Mouse (Mus musculus) layer of hippocampus, postnatal 36 days (tissue): ENCODE measurements around the gene Col9a1. TPM values are rescaled to one million over a fixed set of nuclear protein-coding genes. Genes with fewer than 3 reads are reported as not detected.
A peak's percentile ranks its signal among the peaks of the same experiment; 100 is the strongest.

Experiments
- DNase-seq, 2 experiments: peaks; one replicate each; pipeline ENCODE4 v3.0.0; 2022
- total RNA-seq, 2 experiments: library from RNA; stranded (reverse); gene quantifications; 2 replicates each; pipeline ENCODE4 v1.2.3; 2021

The Col9a1 gene
- total RNA-seq: under 1 TPM; 0.33 to 0.57 TPM

GRCm38 (mm10) chr1:24177224-24177851 is at the start of gene Col9a1:
Gene Col9a1 (plus strand): TSS chr1:24177610.
- DNase-seq: no peak

DNA sequence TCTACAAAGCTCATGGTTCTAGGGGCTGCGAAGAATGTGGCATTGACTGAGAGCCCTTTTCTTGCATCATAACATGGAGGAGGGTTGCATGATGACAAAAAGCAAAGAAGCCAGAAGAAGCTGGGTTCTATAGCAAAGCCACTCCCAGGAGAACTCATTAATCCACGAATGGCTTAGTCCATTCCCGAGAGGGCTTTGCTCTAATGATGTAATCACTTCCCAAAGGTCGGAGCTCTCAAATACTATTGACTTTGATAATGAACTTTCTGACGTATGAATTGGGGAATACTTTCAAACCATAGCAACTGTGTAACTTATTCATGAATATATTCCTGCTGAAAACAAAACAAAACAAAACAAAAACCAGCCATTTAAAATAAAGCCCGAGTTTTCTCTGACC is 49.5 kb upstream of the Col9a1 start:
- DNase-seq: no peak

DNA sequence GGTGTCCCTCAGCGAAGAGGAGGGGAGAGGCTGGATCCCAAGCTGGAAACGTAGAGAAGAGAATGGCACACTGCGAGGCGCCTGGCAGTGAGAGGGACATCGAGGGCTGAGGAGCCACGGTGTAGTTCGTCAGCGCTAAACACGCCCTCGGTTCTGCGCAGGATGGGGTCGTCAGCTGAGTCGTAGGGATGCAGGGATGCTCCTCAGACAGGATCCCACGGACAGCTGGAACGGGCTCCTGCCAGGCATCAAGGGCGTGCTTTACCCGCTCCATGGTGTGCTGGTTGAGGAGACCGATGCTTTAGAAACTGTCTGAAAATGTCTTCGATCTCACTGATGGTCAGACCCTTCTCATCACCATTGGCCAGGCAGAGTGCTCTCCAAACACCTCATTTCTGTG is 43.6 kb upstream of the Col9a1 start:
- DNase-seq: no peak

GRCm38 (mm10) chr1:24134792-24135191 is 42.6 kb upstream of the Col9a1 start:
- DNase-seq: no peak

GRCm38 (mm10) chr1:24137133-24137532 is 40.3 kb upstream of the Col9a1 start:
- peak; percentile 52 to 74 for DNase-seq

DNA sequence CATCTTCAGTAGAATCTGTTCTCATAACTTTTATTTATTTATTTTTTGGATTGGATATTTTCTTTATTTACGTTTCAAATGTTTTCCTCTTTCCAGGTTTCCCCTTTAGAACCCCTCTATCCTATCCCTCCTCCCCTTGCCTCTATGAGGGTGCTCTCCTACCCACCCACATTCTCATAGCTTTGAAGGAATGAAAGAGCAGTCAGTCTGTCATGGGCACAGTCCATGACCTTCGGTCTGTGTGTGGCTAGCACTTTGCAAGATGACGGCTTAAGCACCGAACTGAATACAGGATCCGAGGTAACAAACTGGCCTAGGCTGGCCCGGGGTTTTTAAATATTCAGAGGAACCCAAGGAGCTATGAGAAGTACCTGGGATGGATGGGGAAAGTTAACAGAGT is 36.9 kb upstream of the Col9a1 start:
- no peak for DNase-seq

GRCm38 (mm10) chr1:24143504-24143903 is 33.9 kb upstream of the Col9a1 start:
- DNase-seq: no peak

GRCm38 (mm10) chr1:24157751-24158150 is 19.7 kb upstream of the Col9a1 start:
- DNase-seq: no peak

- DNase-seq: no peak
Observed at GRCm38 (mm10) chr1:24169410-24169809, 8.0 kb upstream of the Col9a1 start.

DNA sequence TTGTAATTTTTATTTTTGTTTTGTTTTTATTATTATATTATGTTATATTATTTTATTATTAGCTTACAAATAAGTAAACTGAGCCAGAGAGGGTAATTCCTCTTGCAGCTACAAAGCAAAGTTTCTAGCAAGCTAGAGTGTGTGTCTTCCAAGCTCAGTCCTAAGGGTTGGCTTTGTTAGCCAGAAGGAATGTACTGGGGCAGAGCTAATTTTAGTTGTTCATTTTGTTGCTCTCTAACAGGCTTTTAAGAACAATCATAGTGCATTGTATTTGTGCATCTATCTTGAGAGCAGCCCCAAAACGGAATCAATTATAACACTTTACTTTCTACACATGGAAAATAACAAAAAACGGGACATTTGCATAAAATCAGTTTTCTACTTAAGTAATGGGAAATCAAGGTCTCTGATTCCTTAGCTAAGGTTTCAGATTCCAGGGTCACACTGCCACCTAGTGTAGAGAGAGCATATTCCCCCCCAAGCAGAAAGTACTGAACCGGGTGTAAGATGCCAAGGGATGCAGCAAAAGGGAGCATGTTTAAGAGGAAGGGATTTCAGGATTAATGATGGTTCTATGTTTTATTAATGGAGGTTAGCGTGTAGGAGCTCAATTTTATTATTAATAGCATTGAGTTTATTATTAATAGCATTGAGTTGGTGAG is 6.1 kb upstream of the Col9a1 start:
- DNase-seq: peak; percentile 13 to 40

- no peak for DNase-seq
Observed at GRCm38 (mm10) chr1:24171898-24172297, 5.5 kb upstream of the Col9a1 start.

GRCm38 (mm10) chr1:24172656-24173055 is 4.8 kb upstream of the Col9a1 start:
- no peak for DNase-seq

DNA sequence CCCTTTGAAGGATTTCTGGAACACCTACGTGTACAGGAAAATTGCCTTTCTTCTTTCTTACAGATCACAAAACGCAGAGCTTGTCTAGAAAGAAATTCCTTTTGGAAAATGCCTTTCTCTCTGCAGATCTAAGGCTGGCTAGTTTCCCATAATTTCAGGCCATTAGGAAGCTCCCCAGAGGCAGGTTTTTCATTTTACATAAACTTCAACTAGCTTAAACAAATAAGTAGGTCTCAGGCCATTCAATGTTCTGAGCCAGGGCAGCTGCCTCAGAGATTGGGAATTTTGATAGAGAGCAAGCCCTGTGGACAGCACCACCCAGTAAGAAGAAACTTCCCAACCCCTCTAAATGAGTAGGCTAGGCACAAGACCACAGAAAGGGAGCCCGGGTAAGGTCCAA is 1.6 kb upstream of the Col9a1 start:
- DNase-seq: no peak

DNA sequence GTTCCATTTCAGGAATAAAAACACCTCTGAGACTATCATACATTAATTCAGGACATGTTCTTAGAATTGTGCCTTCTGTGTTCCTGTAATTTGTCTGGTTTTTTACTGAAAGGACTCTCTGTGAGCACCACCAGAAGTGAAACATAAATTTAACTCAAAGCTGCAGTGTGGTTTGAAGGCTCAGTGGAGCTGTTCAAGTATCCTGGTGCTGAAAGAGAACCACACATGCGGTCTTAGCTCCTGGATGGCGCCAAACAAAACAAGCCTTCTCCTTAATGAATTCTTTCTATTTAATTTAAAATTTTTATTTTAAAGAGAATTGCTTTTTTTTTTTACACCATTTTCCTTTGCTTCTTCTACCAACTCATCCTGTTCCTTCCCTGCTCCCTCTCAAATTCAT is 2.4 kb downstream of the Col9a1 start:
- DNase-seq: no peak

GRCm38 (mm10) chr1:24184981-24185380 is 7.6 kb downstream of the Col9a1 start:
- peak; percentile 7 to 9 for DNase-seq

GRCm38 (mm10) chr1:24186964-24187363 is 9.6 kb downstream of the Col9a1 start:
- DNase-seq: no peak

GRCm38 (mm10) chr1:24191668-24192067 is 14.3 kb downstream of the Col9a1 start:
- no peak for DNase-seq

DNA sequence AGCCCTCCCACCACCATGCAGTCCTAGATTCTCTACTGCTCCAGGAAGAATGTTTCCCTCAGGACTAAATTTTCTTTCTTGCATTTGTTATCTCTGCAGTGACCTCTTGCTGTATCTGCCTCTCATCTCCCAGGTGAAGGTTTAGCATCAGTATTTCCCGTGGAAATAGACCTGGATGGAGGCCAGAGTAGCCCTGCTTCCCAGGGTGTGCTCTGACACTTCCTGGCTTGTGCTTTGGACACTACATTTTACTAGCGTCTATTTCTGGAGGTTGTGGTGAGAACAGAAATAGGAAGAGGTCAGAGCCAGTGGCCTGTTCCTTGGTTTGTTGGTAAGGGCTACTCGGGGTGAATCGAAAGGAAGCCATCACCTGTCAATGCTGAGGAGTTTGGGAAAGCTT is 16.7 kb downstream of the Col9a1 start:
- no peak for DNase-seq

DNA sequence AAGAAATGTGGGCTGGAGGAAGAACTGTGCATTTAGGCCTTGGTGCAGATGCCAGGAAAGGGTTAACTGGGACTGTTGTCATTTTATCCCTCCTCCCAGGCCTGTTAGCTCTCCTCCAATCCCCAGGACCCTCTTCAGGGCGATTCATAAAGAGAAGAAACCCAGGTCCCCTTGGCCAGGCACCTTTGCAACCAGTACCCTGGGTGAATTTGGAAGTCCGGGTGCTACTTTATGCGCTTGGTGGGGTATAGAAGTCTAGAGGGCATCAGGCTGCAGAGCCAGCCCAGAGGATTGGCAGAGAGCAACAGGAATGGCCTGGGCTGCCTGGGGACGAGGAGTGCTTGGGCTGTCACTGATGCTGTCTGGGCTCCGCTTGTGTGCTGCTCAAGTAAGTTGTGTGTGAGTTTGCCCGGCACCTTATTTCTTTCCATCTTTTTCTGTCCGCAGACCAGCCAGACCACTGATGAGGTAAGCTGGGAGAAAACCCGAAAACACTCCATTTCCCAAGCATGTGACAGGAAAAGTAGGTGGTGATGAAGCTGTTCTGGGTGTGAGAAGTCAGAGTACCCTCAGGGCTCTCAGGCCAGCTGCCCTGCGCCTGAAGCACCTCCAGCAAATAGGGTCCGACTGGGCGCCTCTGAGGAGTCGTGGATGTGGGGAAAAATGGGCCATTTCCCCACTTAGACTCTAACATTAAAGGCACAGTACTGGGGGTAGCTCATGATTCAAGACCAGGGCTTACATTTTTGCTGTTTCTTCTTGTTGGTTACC is 17.8 kb downstream of the Col9a1 start:
- no peak for DNase-seq

DNA sequence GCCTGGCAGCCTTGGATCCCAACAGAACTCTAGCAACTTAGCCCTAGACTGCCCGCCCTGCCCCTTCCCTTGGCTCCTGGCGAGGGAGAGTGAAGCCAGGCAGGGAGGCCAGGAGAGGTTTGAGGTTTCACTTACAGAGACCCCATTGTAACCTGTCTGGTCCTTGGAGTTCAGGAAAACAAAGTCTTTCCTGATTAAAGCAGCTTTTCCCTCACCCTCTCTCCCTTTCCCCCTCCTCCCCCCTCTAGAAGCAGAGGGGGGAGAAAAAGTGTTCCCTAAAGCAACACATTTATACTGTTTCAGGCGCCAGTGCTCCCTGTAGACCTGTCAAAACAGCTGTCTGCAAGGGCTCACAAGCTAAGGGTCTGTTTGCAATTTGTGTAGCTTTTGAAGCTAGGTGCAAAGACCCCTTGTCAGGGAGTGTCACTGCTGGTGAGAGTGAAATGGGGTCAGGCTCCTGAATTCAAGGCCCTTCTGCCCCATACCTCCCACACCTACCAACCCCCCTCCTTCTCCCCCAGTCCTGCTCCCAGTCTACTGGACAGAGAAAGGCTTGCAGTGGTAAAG is 18.6 kb downstream of the Col9a1 start:
- DNase-seq: no peak

GRCm38 (mm10) chr1:24211621-24212385 is 34.4 kb downstream of the Col9a1 start:
- DNase-seq: no peak

DNA sequence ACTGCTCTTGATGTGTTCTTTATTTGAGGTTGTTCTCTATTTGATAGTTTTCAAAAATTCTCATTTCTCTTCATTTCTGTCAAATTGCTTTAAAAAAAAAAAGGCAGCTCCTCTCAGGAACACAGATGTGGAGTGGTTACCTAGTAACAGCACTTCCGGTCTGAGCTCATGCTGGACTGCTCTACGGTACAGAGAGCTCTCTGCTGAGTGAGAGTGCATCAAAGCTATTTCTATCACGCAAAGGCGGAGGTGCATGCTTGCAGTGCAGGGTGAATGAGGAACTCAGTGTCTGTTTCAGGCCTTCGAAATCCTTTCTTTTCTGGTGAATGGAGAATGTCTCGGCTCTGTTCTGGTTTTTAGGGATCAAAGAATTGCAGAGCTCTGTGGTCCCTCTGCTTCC is 41.6 kb downstream of the Col9a1 start:
- no peak for DNase-seq

DNA sequence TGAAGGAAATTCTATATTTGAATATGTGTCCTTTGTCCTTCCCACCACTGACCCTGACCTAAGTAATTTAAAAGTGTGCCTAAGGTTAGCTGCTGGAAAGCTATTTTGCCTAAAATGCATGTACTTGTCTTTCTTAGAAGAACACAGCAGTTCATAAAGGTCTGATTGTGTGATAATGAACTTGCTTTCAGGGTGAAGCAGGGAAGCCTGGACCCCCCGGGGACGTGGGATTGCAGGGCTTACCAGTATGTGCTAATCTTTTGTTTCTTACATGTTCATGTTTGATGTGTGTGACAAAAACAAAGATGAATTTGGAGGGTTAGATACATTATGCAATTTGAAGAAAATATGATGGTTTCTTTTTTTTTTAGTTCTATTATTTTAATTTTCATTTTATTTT is 44.8 kb downstream of the Col9a1 start:
- no peak for DNase-seq
